Mouse (Mus musculus) midbrain, embryonic 15.5 days (tissue): ENCODE measurements around the gene Stk25. TPM values are rescaled to one million over a fixed set of nuclear protein-coding genes. Genes with fewer than 3 reads are reported as not detected.
"Not testable (repeated sequence)": the region's sequence is repeated elsewhere in the genome, so short reads cannot be mapped to it uniquely, and the experiment has no call there.

Experiments used
- ATAC-seq: fragments of 200-750 bp; cut with Nextera tagmentation; replicated peaks from 2 replicates; pipeline ENCODE4 v1.8.0; 2017; ENCODE audit warnings: moderate TSS enrichment
- H3K27ac ChIP-seq: fragments of 300-500 bp; sonication (generic); 2 replicates; pipeline ENCODE4 v1.5.1; 2015; ENCODE audit warnings: mild to moderate bottlenecking, inconsistent platforms
- H3K27me3 ChIP-seq: fragments of 300-500 bp; sonication (generic); replicated peaks from 2 replicates; pipeline ENCODE4 v1.6.1; 2015; ENCODE audit warnings: inconsistent platforms
- H3K36me3 ChIP-seq: fragments of 300-500 bp; sonication (generic); replicated peaks from 2 replicates; pipeline ENCODE4 v1.6.1; 2015; ENCODE audit warnings: inconsistent platforms
- H3K4me1 ChIP-seq: fragments of 300-500 bp; sonication (generic); 2 replicates; pipeline ENCODE4 v1.6.1; 2015; ENCODE audit warnings: inconsistent platforms
- H3K4me2 ChIP-seq: fragments of 300-500 bp; sonication (generic); 2 replicates; pipeline ENCODE4 v1.6.1; 2015; ENCODE audit warnings: inconsistent platforms, mild to moderate bottlenecking, moderate library complexity
- H3K4me3 ChIP-seq: fragments of 300-500 bp; sonication (generic); 2 replicates; pipeline ENCODE4 v1.5.1; 2015; ENCODE audit warnings: mild to moderate bottlenecking, inconsistent platforms
- H3K9ac ChIP-seq: fragments of 300-500 bp; sonication (generic); 2 replicates; pipeline ENCODE4 v1.6.1; 2015; ENCODE audit warnings: mild to moderate bottlenecking, inconsistent platforms
- H3K9me3 ChIP-seq: fragments of 300-500 bp; sonication (generic); 2 replicates; pipeline ENCODE4 v1.6.1; 2016; ENCODE audit warnings: inconsistent platforms
- WGBS: fragments of 180-500 bp; shearing (Covaris S2); methylation state at CpG from one replicate; pipeline ENCODE4 v1.1.7; 2015; ENCODE audit warnings: mixed read lengths; 5-methylcytosine and 5-hydroxymethylcytosine counted together
- polyA plus RNA-seq: library from polyadenylated mRNA; unstranded; fragments of >200 nt; fragmentation: Nextera tagmentation; extraction: Ambion mirVana; gene quantifications from 2 replicates; pipeline ENCODE4 v1.2.1, GENCODE M21; 2015

The Stk25 gene
- 353 and 388 TPM in 2 replicates for polyA plus RNA-seq

DNA sequence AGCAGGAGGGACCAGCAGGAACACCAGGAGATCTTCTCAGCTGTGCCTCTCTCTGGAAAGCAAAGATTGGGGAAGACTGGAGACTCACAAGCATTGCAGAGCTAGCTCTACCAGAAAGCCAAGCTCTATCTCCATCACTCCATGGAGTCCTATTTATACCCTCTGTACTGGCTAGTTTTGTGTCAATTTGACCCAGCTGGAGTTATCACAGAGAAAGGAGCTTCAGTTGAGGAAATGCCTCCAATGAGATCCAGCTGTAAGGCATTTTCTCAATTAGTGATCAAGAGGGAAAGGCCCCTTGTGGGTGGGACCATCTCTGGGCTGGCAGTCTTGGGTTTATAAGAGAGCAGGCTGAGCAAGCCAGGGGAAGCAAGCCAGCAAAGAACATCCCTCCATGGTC, at the start of gene Stk25:
Gene Stk25, minus strand, starts transcription at position 101 of the 400 bp plus-strand sequence.
- H3K36me3 ChIP-seq, H3K9ac ChIP-seq, H3K4me2 ChIP-seq, H3K27ac ChIP-seq, ATAC-seq, H3K9me3 ChIP-seq, H3K4me3 ChIP-seq, H3K27me3 ChIP-seq, H3K4me1 ChIP-seq: not testable (repeated sequence)

DNA sequence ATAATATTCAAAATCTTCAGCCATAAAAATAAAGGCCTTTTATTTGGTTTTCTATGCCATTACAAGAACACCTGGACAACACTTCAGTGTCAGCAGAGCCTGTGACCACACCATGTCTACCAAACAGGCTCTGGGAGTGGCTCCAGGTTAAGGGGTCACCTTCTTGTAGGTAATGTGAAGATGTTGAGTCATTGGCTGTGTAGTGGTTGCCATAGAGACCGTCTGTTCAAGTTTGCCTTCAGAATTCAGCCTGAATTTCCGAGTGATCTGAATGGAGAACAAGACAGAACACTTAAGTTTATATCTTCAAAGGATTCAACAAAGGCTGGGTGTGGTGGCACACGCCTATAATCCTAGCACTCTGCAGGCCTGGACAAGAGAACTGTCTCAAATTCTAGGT, 46.9 kb upstream of the Stk25 start:
- 69% methylated on average over 3 of the region's 3 CpGs for WGBS
- Histone ChIP-seq H3K4me1 (no peaks in the 10 kb centered on the region), H3K27me3 (no peaks in the 10 kb centered on the region), H3K9me3 (no peaks in the 10 kb centered on the region), H3K9ac (no peak overlapping the region), H3K4me2 (no peak overlapping the region), H3K27ac (no peak overlapping the region), H3K4me3 (no peak overlapping the region), H3K36me3 (0 out of 2 replicates have a peak, but pooled peaks cover 13% of the 10 kb centered on the region)
- no peak for ATAC-seq

DNA sequence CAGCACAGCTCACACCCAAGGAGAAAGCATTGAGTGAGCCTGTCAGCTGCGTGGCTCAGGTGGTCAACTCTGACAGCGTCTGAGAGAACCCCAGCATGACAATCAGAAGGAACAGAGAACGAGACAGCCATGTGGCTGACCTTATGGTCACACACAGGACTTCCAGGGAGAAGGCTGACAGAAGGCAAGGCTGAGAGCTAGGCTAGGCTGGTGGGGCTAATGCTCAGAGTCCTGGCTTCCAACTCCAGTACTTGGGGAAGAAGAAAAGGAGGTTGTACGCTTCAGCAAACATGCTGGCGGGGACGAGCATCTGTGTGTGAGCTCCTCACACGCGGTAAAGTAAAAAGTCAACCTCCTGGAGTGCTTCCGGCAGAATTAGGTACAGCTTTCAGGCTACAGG, 45.9 kb upstream of the Stk25 start:
- H3K9ac ChIP-seq, result no peak overlapping the region
- H3K4me1 ChIP-seq, result no peaks in the 10 kb centered on the region
- no peak overlapping the region for H3K4me3 ChIP-seq
- no peak overlapping the region for H3K27ac ChIP-seq
- H3K4me2 ChIP-seq, result no peak overlapping the region
- 0 out of 2 replicates have a peak, but pooled peaks cover 13% of the 10 kb centered on the region for H3K36me3 ChIP-seq
- no peak for ATAC-seq
- no peaks in the 10 kb centered on the region for H3K27me3 ChIP-seq
- WGBS, result 86% methylated on average over 9 of the region's 9 CpGs
- H3K9me3 ChIP-seq, result no peaks in the 10 kb centered on the region

- Histone ChIP-seq H3K9ac (no peak overlapping the region), H3K9me3 (no peaks in the 10 kb centered on the region), H3K4me3 (no peak overlapping the region), H3K4me2 (no peak overlapping the region), H3K27ac (no peak overlapping the region), H3K36me3 (0 out of 2 replicates have a peak, but pooled peaks cover 13% of the 10 kb centered on the region), H3K27me3 (no peaks in the 10 kb centered on the region), H3K4me1 (no peaks in the 10 kb centered on the region)
- ATAC-seq, result no peak
- 95% methylated on average over 10 of the region's 10 CpGs for WGBS
Observed at GRCm38 (mm10) chr1:93703472-93704048, 45.1 kb upstream of the Stk25 start.

GRCm38 (mm10) chr1:93702106-93702505, 43.6 kb upstream of the Stk25 start:
- H3K36me3 ChIP-seq, result 0 out of 2 replicates have a peak, but pooled peaks cover 13% of the 10 kb centered on the region
- H3K4me2 ChIP-seq, result no peak overlapping the region
- H3K4me3 ChIP-seq, result no peak overlapping the region
- 97% methylated on average over 1 of the region's 1 CpGs for WGBS
- H3K4me1 ChIP-seq, result no peaks in the 10 kb centered on the region
- H3K9ac ChIP-seq, result no peak overlapping the region
- no peak overlapping the region for H3K27ac ChIP-seq
- no peaks in the 10 kb centered on the region for H3K27me3 ChIP-seq
- H3K9me3 ChIP-seq, result no peaks in the 10 kb centered on the region
- no peak for ATAC-seq

DNA sequence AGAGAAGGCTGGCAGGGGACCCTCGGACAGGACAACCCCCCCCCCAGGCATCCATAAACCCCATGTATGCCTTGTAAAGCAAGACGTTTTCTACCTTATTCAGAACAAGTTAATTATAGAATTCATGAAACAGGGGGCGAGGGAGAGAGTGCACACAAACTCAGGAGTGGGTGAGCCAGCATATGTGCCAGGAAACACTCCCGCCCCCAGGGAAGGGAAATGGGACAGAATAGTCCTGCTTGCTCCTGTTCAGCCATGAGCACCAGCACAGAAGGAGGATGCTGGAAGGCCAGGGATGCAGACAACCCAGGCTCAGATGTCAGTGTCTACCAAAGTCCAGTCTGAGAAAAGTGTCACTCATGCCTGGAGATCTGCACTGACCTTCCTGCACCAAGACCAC, 40.7 kb upstream of the Stk25 start:
- Histone ChIP-seq H3K27me3 (no peaks in the 10 kb centered on the region), H3K4me1 (no peaks in the 10 kb centered on the region), H3K27ac (no peak overlapping the region), H3K9ac (no peak overlapping the region), H3K4me2 (no peak overlapping the region), H3K4me3 (no peak overlapping the region), H3K36me3 (0 out of 2 replicates have a peak, but pooled peaks cover 12% of the 10 kb centered on the region), H3K9me3 (no peaks in the 10 kb centered on the region)
- 87% methylated on average over 4 of the region's 4 CpGs for WGBS
- ATAC-seq, result no peak

DNA sequence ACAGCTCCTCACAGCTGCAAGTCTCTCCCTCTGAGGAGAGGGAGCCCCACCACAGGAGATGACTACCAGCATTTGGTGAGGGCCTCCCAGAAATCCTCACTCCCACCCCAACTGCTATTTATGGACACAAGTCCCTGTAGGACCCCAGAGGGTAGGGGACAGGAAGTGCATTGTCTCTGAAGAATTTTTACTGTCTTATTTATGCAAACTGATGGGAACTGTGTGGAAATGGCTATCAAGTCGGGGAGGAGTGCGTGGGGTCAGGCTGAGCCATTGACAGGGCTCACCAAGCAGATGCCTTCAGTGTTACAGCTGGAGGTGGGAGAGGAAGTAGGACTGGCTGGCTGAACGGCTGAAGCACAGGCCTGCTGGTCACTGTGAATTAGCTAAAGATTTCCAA, 38.9 kb upstream of the Stk25 start:
- Histone ChIP-seq H3K4me3 (no peak overlapping the region), H3K4me1 (no peaks in the 10 kb centered on the region), H3K4me2 (no peak overlapping the region), H3K9me3 (no peaks in the 10 kb centered on the region), H3K9ac (no peak overlapping the region), H3K27me3 (no peaks in the 10 kb centered on the region), H3K27ac (no peak overlapping the region), H3K36me3 (0 out of 2 replicates have a peak, but pooled peaks cover 3% of the 10 kb centered on the region)
- ATAC-seq, result no peak
- 69% methylated on average over 3 of the region's 3 CpGs for WGBS

- H3K27ac ChIP-seq, result no peak overlapping the region
- H3K4me1 ChIP-seq, result no peaks in the 10 kb centered on the region
- no peak for ATAC-seq
- H3K9me3 ChIP-seq, result no peaks in the 10 kb centered on the region
- H3K9ac ChIP-seq, result no peak overlapping the region
- 88% methylated on average over 6 of the region's 6 CpGs for WGBS
- H3K27me3 ChIP-seq, result no peaks in the 10 kb centered on the region
- H3K4me3 ChIP-seq, result no peak overlapping the region
- no peak overlapping the region for H3K4me2 ChIP-seq
- H3K36me3 ChIP-seq, result 0 out of 2 replicates have a peak, but pooled peaks cover 3% of the 10 kb centered on the region
Observed at GRCm38 (mm10) chr1:93694966-93695365, 36.5 kb upstream of the Stk25 start.

- no peak for ATAC-seq
- H3K4me2 ChIP-seq, result no peak overlapping the region
- H3K27me3 ChIP-seq, result no peaks in the 10 kb centered on the region
- WGBS, result 94% methylated on average over 10 of the region's 10 CpGs
- H3K9ac ChIP-seq, result no peak overlapping the region
- no peaks in the 10 kb centered on the region for H3K9me3 ChIP-seq
- H3K27ac ChIP-seq, result no peak overlapping the region
- 0 out of 2 replicates have a peak, but pooled peaks cover 3% of the 10 kb centered on the region for H3K36me3 ChIP-seq
- no peaks in the 10 kb centered on the region for H3K4me1 ChIP-seq
- no peak overlapping the region for H3K4me3 ChIP-seq
Observed at GRCm38 (mm10) chr1:93693943-93694342, 35.5 kb upstream of the Stk25 start.

GRCm38 (mm10) chr1:93693502-93693901, 35.0 kb upstream of the Stk25 start:
- WGBS, result 88% methylated on average over 3 of the region's 3 CpGs

DNA sequence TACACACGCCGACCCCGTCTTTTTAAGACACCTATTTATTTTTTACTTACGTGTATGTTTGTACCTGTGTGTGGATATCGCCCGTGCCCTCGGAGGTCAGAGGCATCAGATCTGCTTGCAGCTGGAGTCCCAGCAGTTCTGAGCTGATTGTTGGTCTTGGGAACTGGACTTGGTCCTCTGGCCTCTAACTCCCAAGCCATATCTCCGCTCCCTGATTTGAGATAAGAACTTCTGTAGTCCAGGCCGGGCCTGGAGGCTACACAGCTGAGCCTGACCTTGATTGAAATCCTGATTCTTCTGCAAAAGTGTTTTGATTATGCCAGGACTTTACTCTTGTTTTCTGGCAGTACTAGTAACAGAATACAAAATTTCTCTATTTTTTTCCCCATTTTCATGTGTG, 34.3 kb upstream of the Stk25 start:
- Histone ChIP-seq H3K4me3 (no peak overlapping the region), H3K4me2 (no peak overlapping the region), H3K4me1 (peaks cover 4% of the 10 kb centered on the region), H3K36me3 (0 out of 2 replicates have a peak, but pooled peaks cover 3% of the 10 kb centered on the region), H3K9me3 (no peaks in the 10 kb centered on the region), H3K27ac (no peak overlapping the region), H3K27me3 (no peaks in the 10 kb centered on the region), H3K9ac (no peak overlapping the region)
- no peak for ATAC-seq
- WGBS, result 96% methylated on average over 9 of the region's 9 CpGs

More at GRCm38 (mm10) chr1:93693502-93693901, 35.0 kb upstream of the Stk25 start:
- no peaks in the 10 kb centered on the region for H3K9me3 ChIP-seq
- H3K36me3 ChIP-seq, result 0 out of 2 replicates have a peak, but pooled peaks cover 3% of the 10 kb centered on the region
- H3K4me3 ChIP-seq, result no peak overlapping the region
- no peak for ATAC-seq
- H3K27me3 ChIP-seq, result no peaks in the 10 kb centered on the region
- H3K27ac ChIP-seq, result no peak overlapping the region
- no peaks in the 10 kb centered on the region for H3K4me1 ChIP-seq
- no peak overlapping the region for H3K4me2 ChIP-seq
- no peak overlapping the region for H3K9ac ChIP-seq

GRCm38 (mm10) chr1:93691786-93692357, 33.4 kb upstream of the Stk25 start:
- no peak overlapping the region for H3K9ac ChIP-seq
- H3K4me1 ChIP-seq, result peaks cover 11% of the 10 kb centered on the region
- H3K27me3 ChIP-seq, result no peaks in the 10 kb centered on the region
- 74% methylated on average over 10 of the region's 10 CpGs for WGBS
- H3K9me3 ChIP-seq, result no peaks in the 10 kb centered on the region
- H3K4me3 ChIP-seq, result no peak overlapping the region
- H3K4me2 ChIP-seq, result no peak overlapping the region
- no peak for ATAC-seq
- H3K27ac ChIP-seq, result no peak overlapping the region
- 0 out of 2 replicates have a peak, but pooled peaks cover 3% of the 10 kb centered on the region for H3K36me3 ChIP-seq

- 95% methylated on average over 8 of the region's 8 CpGs for WGBS
- no peak for ATAC-seq
Observed at GRCm38 (mm10) chr1:93691106-93691505, 32.6 kb upstream of the Stk25 start.

More at GRCm38 (mm10) chr1:93691106-93691505, 32.6 kb upstream of the Stk25 start:
- Histone ChIP-seq H3K9me3 (no peaks in the 10 kb centered on the region), H3K4me2 (no peak overlapping the region), H3K27me3 (no peaks in the 10 kb centered on the region), H3K4me1 (peaks cover 17% of the 10 kb centered on the region), H3K36me3 (0 out of 2 replicates have a peak, but pooled peaks cover 3% of the 10 kb centered on the region), H3K4me3 (no peak overlapping the region), H3K9ac (no peak overlapping the region), H3K27ac (no peak overlapping the region)
